Mouse (Mus musculus): ENCODE measurements around the gene Sppl2b. TPM values are rescaled to one million over a fixed set of nuclear protein-coding genes. Genes with fewer than 3 reads are reported as not detected.
A peak's percentile ranks its signal among the peaks of the same experiment; 100 is the strongest.

Sppl2b gene
- polyA plus RNA-seq, 1 experiment from 2014 or later = 44.5 TPM

DNA sequence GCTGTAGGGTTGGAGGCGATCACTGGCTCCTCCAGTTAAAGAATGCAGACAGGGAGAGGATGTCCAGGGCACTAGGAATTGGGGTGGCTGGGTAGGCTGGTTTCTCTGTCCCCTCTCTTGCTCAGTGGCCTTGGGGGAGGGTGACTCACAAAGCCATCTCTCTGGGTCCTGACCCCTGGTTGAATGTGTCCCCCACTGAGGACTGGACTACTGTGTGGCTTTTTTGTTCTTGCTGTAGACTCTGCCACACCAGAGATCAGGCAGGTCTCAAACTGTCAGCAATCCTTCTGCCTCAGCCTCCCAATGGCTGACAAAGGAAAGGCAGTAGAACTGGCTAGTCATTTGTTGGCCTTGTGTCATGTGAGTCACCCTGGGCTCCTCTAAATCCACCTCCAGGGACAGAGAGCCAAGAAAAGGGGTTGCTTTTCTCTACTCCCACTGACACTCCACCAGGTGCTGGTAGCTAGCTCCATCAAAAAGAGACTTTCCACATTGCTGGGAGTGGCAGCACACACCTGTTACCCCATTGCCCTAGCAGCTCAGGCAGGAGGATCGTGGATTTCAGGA lies 16.6 kb upstream of the Sppl2b start:
- H3K27ac ChIP-seq = no peak overlapping the region

DNA sequence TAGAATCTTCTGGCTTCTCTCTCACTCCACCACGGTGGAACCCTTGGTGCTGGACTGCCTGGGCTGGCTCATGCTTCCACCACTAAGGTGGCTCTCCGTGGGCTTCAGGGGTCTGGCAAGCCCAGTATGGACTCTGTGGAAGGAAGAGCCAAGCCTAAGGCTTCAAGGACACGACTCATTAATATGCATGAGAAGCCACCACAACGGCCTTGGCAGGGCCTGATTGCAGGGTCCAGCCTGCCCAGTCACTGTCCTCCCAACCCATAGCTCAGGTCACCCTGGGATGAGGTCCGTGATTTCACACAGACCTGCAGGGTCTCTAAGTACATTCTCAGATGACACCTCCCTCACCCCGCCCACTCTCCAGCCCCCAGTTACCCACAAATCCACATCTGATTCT lies 15.2 kb upstream of the Sppl2b start:
- no peak for ATAC-seq (ENCODE audit: insufficient number of reproducible peaks, low FRiP score, low TSS enrichment, low read depth)
- WGBS = 60% methylated on average over 6 of the region's 6 CpGs

More for the DNA sequence above, 16.6 kb upstream of the Sppl2b start:
- 72% methylated on average over 2 of the region's 2 CpGs for WGBS
- Histone ChIP-seq H3K27me3 (peaks cover 73% of the 10 kb centered on the region), H3K4me2 (no peak overlapping the region), H3K4me3 (no peak overlapping the region), H3K36me3 (no peaks in the 10 kb centered on the region), H3K4me1 (peaks cover 12% of the 10 kb centered on the region), H3K9me3 (no peaks in the 10 kb centered on the region), H3K9ac (no peak overlapping the region)
- ATAC-seq (ENCODE audit: insufficient number of reproducible peaks, low FRiP score, low TSS enrichment, low read depth) = no peak

DNA sequence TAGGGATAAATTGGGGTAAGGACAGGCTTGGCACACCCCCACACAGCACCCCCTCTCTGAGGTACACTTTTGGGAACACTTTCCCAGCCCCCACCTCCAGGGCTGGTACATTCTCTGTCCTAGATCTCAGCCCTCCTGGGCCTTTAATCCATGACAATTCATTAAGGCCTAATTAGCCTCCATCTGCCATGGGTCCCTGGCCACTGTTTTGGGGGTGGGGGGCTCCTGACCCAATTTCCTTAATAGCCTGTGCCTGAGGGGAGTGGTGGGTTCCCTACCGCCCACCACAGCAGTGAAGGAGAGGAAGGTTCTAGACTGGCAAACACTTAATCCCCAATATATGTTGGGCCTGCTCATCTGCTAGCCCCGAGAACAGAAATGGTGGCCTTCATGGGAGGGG lies 13.4 kb upstream of the Sppl2b start:
- Histone ChIP-seq H3K27me3 (peaks cover 70% of the 10 kb centered on the region), H3K9ac (no peak overlapping the region)
- 55% methylated on average over 2 of the region's 2 CpGs for WGBS

More for the DNA sequence above, 15.2 kb upstream of the Sppl2b start:
- H3K27me3 ChIP-seq = peaks cover 73% of the 10 kb centered on the region
- no peak overlapping the region for H3K4me2 ChIP-seq
- peaks cover 22% of the 10 kb centered on the region for H3K4me1 ChIP-seq
- no peak overlapping the region for H3K27ac ChIP-seq
- H3K9ac ChIP-seq = no peak overlapping the region
- H3K36me3 ChIP-seq = no peaks in the 10 kb centered on the region
- H3K9me3 ChIP-seq = no peaks in the 10 kb centered on the region
- H3K4me3 ChIP-seq = no peak overlapping the region

DNA sequence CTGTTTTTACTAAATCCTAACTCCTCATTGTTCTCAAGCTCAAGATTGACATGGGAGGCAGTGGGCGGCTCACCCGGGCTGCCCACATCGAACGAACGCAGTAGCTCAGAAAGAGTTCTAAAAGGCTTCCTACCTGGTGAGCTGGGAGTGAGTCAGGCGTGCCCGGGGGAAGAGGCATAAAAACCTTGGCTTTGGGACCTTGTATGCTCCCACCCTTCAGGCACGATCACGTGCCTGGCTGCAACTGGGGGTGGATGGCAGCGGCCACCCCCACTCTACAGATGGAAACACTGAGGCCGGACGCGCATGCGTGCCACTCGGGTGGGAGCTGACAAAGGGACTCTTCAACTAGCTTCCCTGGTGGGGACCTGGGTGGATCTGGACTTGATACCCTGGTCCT lies 12.7 kb upstream of the Sppl2b start:
- Histone ChIP-seq H3K4me3 (no peak overlapping the region), H3K36me3 (no peaks in the 10 kb centered on the region), H3K9me3 (no peaks in the 10 kb centered on the region), H3K4me2 (no peak overlapping the region), H3K9ac (no peak overlapping the region), H3K27me3 (peaks cover 65% of the 10 kb centered on the region), H3K27ac (no peak overlapping the region), H3K4me1 (peaks cover 14% of the 10 kb centered on the region)
- ATAC-seq (ENCODE audit: insufficient number of reproducible peaks, low FRiP score, low TSS enrichment, low read depth) = no peak
- 82% methylated on average over 15 of the region's 15 CpGs for WGBS

More for the DNA sequence above, 13.4 kb upstream of the Sppl2b start:
- Histone ChIP-seq H3K4me1 (peaks cover 14% of the 10 kb centered on the region), H3K4me3 (no peak overlapping the region), H3K27ac (no peak overlapping the region), H3K36me3 (no peaks in the 10 kb centered on the region), H3K9me3 (no peaks in the 10 kb centered on the region), H3K4me2 (no peak overlapping the region)
- no peak for ATAC-seq (ENCODE audit: insufficient number of reproducible peaks, low FRiP score, low TSS enrichment, low read depth)

DNA sequence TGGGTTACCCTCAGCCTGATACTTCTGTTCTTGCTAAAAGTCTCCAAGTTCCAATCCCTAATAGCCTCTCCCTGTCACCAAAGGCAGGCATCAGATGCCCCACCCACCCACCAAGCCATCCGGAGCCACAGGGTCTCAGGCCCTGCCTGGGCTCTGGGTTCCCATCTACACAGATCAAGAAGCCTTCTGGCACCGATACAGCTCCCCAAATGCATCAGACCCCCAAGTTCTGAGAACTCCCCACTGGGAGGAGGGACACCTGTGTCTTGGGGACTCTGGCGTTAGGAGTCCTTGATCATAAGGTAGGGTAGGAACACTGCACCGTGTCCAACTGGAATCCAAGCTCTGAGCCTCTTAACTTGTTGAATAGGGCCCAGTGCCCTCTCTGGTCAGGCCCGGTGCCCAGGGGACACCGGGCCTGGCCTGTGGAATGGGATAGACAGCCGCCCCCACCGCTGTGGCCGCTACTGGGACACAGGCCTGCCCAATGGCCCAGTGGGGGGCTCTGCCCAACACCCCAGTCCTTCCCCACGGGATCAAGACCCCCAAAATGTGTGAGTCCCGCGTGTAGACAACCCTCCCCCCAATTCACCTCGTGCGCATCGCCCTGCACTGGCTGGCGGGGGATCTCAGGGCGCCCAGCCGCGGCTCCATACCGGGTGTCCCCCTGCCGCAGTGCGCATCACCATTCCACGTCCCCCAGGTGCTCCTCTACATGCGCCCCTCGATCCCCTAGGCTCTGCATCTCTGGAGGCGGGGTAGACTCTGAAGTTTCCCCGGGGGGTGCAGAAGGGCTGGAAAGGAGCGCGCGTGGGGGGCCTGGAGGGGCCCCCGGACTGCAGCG lies 11.8 kb upstream of the Sppl2b start:
- H3K36me3 ChIP-seq = no peaks in the 10 kb centered on the region
- no peak for ATAC-seq (ENCODE audit: insufficient number of reproducible peaks, low FRiP score, low TSS enrichment, low read depth)
- no peaks in the 10 kb centered on the region for H3K9me3 ChIP-seq
- peaks cover 65% of the 10 kb centered on the region for H3K27me3 ChIP-seq
- H3K4me3 ChIP-seq = peak overlapping the region; percentile 47
- H3K4me1 ChIP-seq = peaks cover 13% of the 10 kb centered on the region
- no peak overlapping the region for H3K27ac ChIP-seq
- H3K9ac ChIP-seq = peak overlapping the region; percentile 42
- 7% methylated on average over 32 of the region's 32 CpGs for WGBS
- peak overlapping the region; percentile 87 for H3K4me2 ChIP-seq

DNA sequence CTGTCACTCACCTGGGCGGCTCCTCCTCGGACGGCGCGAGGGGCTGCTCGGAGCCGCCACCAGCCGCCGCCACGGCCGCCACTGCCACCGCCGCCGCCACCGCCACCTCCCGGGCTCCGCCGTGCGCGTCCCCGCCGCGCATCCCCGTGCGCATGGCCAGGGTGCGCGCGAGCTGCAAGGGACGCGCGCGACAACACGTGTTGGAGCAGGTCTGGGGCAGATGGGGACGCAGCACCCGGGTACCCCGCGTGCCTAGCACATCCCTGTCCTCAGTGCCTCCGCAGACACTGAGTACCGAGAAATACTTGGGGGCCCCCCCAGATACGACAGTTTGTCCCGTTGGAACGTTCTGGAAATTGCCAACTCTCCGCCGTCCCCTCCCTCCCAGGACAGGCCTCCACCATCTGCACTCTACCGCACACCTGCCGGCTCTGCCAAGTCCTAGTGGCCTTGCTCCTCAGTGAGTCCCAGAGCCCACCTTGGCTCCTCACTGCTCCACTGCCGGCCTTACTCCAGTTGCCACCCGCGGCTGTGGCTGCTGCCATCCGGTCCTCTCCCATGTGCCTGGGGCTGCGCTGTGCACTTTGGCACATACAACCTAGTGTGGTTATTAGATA lies 11.0 kb upstream of the Sppl2b start, which contains the start of gene Lingo3:
Gene Lingo3 (minus strand): TSS at position 109 of the 617 bp plus-strand sequence.
- Histone ChIP-seq H3K9me3 (no peaks in the 10 kb centered on the region), H3K27ac (no peak within 1 kb of the TSS), H3K4me2 (peak within 1 kb of the TSS; percentile 87), H3K4me3 (peak within 1 kb of the TSS; percentile 47), H3K27me3 (peaks cover 65% of the 10 kb centered on the region), H3K4me1 (peaks cover 16% of the 10 kb centered on the region), H3K9ac (peak within 1 kb of the TSS; percentile 42), H3K36me3 (no peaks in the 10 kb centered on the region)
- 4% methylated on average over 51 of the region's 51 CpGs for WGBS
- ATAC-seq (ENCODE audit: insufficient number of reproducible peaks, low FRiP score, low TSS enrichment, low read depth) = no peak

DNA sequence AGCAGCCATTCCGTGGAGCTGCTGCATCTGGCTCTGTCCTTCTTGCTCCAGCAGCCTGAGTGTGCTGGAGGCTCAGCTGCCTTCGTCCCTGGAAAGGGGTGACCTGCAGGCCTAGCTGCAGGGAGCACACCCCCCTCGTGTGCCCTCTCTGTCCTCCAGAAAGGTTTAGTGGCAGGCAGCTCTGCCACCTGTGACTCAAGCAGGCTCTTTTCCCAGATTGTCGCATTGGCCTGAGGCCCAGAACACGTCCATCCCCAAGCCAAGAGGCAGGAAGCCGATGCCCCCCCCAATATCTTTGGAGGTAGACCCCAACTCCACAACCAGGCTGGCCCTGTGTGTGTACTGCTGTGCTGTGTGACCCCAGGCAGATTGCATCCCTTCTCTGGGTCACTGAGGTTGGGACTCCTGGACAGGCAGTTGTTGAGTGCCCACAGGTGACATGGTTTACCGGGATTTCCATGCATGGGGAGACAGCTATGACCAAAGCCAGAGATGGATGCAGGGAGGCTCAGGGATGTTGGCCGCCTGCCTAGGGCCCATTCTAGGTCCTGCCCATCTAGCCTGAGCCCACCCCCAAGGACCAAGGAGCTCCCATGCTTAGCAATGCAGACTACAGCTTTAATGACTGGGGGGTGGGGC lies 9.9 kb upstream of the Sppl2b start:
- Histone ChIP-seq H3K4me1 (peaks cover 16% of the 10 kb centered on the region), H3K9me3 (no peaks in the 10 kb centered on the region), H3K36me3 (peaks cover 2% of the 10 kb centered on the region; the same call in 1 of the 2 replicates), H3K27me3 (peaks cover 60% of the 10 kb centered on the region), H3K9ac (no peak overlapping the region), H3K27ac (no peak overlapping the region), H3K4me3 (no peak overlapping the region), H3K4me2 (no peak overlapping the region)
- 54% methylated on average over 8 of the region's 8 CpGs for WGBS
- no peak for ATAC-seq (ENCODE audit: insufficient number of reproducible peaks, low FRiP score, low TSS enrichment, low read depth)

DNA sequence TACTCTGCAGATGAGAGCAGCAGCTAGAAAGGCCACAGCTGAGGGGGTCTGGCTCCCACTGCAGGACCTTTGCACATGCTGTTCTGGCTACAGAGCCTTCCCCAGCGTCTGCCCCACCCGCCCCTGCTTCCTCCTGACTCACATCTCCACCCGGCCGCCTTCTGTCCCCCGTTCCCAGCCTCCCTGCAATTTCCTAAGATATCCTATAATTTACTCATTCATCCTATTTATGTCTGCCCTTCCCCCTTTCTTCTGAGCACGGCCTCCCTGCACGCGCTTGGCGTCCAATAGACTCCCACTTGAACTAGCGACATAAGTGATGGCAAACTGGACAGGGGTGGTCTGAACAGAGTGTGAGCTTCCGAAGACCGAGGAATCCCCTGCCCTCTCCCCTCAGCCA lies 9.3 kb upstream of the Sppl2b start:
- no peak for ATAC-seq (ENCODE audit: insufficient number of reproducible peaks, low FRiP score, low TSS enrichment, low read depth)
- H3K4me2 ChIP-seq = no peak overlapping the region
- H3K4me1 ChIP-seq = peaks cover 16% of the 10 kb centered on the region
- H3K27me3 ChIP-seq = peaks cover 56% of the 10 kb centered on the region
- WGBS = 82% methylated on average over 12 of the region's 12 CpGs
- H3K9ac ChIP-seq = no peak overlapping the region
- H3K27ac ChIP-seq = no peak overlapping the region
- H3K9me3 ChIP-seq = no peaks in the 10 kb centered on the region
- H3K36me3 ChIP-seq = peaks cover 7% of the 10 kb centered on the region; the same call in 1 of the 2 replicates
- no peak overlapping the region for H3K4me3 ChIP-seq

DNA sequence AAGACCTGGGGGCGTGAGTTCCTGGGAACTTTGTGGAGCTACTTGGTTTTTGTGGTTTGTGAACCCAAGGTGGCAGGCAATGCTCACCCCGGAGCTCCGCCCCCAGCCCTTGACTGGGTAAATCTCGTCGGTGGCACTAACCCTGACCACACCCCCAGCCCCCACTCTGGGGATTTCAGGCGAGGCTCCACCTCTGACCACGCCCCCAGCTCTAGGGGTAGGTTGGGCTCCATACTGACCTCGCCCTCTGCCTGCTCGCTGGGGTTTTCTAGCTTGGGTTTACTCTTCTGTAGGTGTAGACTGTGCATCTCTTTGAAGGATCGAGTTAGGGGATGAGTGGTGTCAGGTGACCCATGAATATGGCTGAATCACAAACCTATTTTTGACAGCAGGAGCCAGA lies 6.5 kb upstream of the Sppl2b start:
- ATAC-seq (ENCODE audit: insufficient number of reproducible peaks, low FRiP score, low TSS enrichment, low read depth) = no peak
- Histone ChIP-seq H3K27me3 (peaks cover 28% of the 10 kb centered on the region), H3K9ac (no peak overlapping the region), H3K9me3 (no peaks in the 10 kb centered on the region), H3K4me2 (no peak overlapping the region), H3K4me3 (no peak overlapping the region), H3K27ac (no peak overlapping the region), H3K4me1 (peaks cover 17% of the 10 kb centered on the region), H3K36me3 (peaks cover 31% of the 10 kb centered on the region)
- 9% methylated on average over 10 of the region's 10 CpGs for WGBS

DNA sequence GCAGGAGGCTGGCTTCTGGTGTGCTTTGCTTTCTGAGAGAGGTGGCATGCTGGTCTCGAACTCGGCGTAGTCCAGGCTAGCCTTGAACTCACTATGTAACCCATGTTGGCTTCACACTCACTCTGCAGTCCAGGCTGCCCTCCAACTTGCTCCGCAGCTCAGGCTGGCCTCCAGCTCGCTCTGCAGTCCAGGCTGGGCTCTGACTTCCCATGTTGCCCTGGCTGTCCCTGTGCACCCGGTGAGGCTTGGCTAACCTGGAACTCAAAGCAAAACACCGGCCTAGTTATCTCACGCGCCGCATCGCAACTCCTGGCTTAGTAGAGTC lies 636 bp downstream of the Sppl2b start:
- peaks cover 25% of the 10 kb centered on the region for H3K36me3 ChIP-seq
- H3K9ac ChIP-seq = peak overlapping the region; percentile 83
- 22% methylated on average over 11 of the region's 11 CpGs for WGBS
- no peaks in the 10 kb centered on the region for H3K27me3 ChIP-seq
- no peaks in the 10 kb centered on the region for H3K9me3 ChIP-seq
- no peak overlapping the region for H3K27ac ChIP-seq
- H3K4me3 ChIP-seq = peak overlapping the region; percentile 98
- ATAC-seq (ENCODE audit: insufficient number of reproducible peaks, low FRiP score, low TSS enrichment, low read depth) = no peak
- H3K4me1 ChIP-seq = peaks cover 37% of the 10 kb centered on the region
- H3K4me2 ChIP-seq = peak overlapping the region; percentile 99

DNA sequence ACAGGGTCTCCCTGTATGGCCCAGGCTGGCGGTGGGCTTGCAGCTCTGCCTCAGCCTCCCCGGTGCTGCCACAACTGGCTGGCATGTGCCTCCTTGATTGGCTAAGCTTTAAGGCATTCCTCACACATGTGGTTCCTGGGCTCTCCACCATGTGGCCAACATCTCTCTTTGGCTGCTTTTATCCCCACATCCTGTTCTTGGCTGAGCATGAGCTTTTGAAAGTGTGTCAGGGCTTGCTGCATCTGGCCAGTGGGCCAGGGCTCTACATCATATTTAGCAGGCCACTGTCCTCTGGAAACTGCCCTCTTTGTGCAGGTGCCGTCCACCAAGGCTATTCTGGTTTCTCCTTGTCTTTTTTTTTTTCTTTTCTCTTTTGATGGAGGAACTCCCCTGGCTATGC lies 1.2 kb downstream of the Sppl2b start:
- 40% methylated on average over 3 of the region's 3 CpGs for WGBS
- H3K9me3 ChIP-seq = no peaks in the 10 kb centered on the region
- peak overlapping the region; percentile 99 for H3K4me2 ChIP-seq
- H3K27ac ChIP-seq = peak overlapping the region; percentile 14
- no peaks in the 10 kb centered on the region for H3K27me3 ChIP-seq
- peaks cover 22% of the 10 kb centered on the region for H3K36me3 ChIP-seq
- no peak for ATAC-seq (ENCODE audit: insufficient number of reproducible peaks, low FRiP score, low TSS enrichment, low read depth)
- H3K4me3 ChIP-seq = peak overlapping the region; percentile 98
- peak overlapping the region; percentile 83 for H3K9ac ChIP-seq
- peaks cover 37% of the 10 kb centered on the region for H3K4me1 ChIP-seq
